Mouse (Mus musculus) megakaryocyte-erythroid progenitor cell, adult 5-6 weeks (primary cell): ENCODE results near the gene Spp1. TPM values are rescaled to one million over a fixed set of nuclear protein-coding genes. Genes with fewer than 3 reads are reported as not detected.

Source experiments
- ATAC-seq: replicated peaks from 2 replicates; pipeline ENCODE4 v1.8.0; 2016; ENCODE audit warnings: mild to moderate bottlenecking, inconsistent platforms; ENCODE audit not compliant: severe bottlenecking, poor library complexity, low FRiP score, low TSS enrichment
- total RNA-seq, 2 experiments: library from RNA; stranded (forward) in 1 of 2; stranded (reverse) in 1 of 2; fragments of 200-1000, 215-1000 nt in 1 of 2; fragments of >200 nt in 1 of 2; fragmentation: Nextera tagmentation in 1 of 2; gene quantifications; 2 replicates each; pipeline ENCODE4 v1.2.3; 2014 to 2017

The Spp1 gene
- total RNA-seq, 2 experiments from 2014 or later, result not detected

DNA sequence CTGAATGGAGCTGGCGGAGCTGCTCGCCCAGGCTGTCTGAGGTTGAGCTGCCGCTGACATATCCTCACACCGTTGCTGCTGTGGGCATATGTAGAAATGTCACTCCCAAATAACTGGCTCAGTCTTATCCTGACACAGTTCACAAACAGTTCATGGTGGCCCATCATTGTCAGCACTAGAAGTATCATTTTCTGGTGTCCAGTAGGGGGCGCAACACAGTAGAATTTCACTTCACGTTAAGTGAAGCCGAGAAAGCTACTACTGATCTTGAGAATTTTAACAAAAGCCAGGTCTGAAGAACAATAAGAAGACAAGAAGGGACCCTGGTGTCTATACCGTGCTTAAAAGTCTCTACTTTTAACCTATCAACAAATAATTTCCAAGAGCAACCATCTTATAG lies 37.5 kb downstream of the Spp1 start:
- no peak for ATAC-seq

DNA sequence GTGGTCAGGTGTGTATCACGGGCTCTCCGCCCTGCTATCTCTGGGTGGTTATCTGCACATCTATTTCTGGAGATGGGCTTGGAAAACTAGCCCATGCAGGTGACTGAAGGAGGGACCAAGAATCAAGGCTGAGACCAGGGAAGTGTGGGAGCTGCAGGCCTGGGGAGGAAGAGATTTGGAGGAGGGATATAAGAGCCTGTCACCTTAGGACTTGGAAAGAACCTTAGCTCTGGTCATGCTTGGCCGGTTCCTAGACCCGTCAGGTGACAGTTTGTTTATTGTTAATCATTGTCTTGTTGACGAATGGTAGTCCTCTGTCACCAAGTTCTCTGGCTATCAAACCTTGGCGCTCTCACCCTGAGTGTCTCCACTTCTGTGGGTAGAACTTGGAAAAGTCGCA lies 45.4 kb downstream of the Spp1 start:
- no peak for ATAC-seq

- ATAC-seq, result no peak
These were observed 47.9 kb downstream of the Spp1 start for GRCm38 (mm10) chr5:104482856-104483255.

Other genes with a start within 250 kb of the Spp1 start
- not detected in 2 replicates for gene Dmp1, start 232.5 kb upstream of the Spp1 start, total RNA-seq (2014; fragmentation: Nextera tagmentation)
- not detected in 2 replicates for gene Dmp1, start 232.5 kb upstream of the Spp1 start, total RNA-seq (2017)
- gene Ibsp, start 135.9 kb upstream of the Spp1 start, total RNA-seq (2014; fragmentation: Nextera tagmentation), result not detected in 2 replicates
- gene Ibsp, start 135.9 kb upstream of the Spp1 start, total RNA-seq (2017), result 0.50 TPM in 1 of 2 replicates, not detected in the other
- not detected in 2 replicates for gene Mepe, start 109.8 kb upstream of the Spp1 start, total RNA-seq (2014; fragmentation: Nextera tagmentation)
- gene Mepe, start 109.8 kb upstream of the Spp1 start, total RNA-seq (2017), result not detected in 2 replicates
- gene Pkd2, start 24.3 kb downstream of the Spp1 start, total RNA-seq (2014; fragmentation: Nextera tagmentation), result 2.6 and 5.4 TPM in 2 replicates
- gene Pkd2, start 24.3 kb downstream of the Spp1 start, total RNA-seq (2017), result 2.4 and 2.6 TPM in 2 replicates
- 17.4 and 17.6 TPM in 2 replicates for gene BC005561, start 73.2 kb downstream of the Spp1 start, total RNA-seq (2014; fragmentation: Nextera tagmentation)
- 9.7 and 21.9 TPM in 2 replicates for gene BC005561, start 73.2 kb downstream of the Spp1 start, total RNA-seq (2017)